Mouse (Mus musculus): ENCODE results near the gene Vmn1r18.
"Not testable (repeated sequence)": the region's sequence is repeated elsewhere in the genome, so short reads cannot be mapped to it uniquely, and the experiment has no call there.

The Vmn1r18 gene

GRCm38 (mm10) chr6:57395683-57396082 lies at the start of gene Vmn1r18:
Gene Vmn1r18, minus strand, starts transcription at chr6:57395783.
- CTCF ChIA-PET: no interaction called here

- CTCF ChIA-PET: no interaction called here
Observed at GRCm38 (mm10) chr6:57431196-57431595, 35.6 kb upstream of the Vmn1r18 start.

GRCm38 (mm10) chr6:57428630-57429029 lies 33.0 kb upstream of the Vmn1r18 start, which contains the start of gene Vmn1r20:
Gene Vmn1r20, plus strand, starts transcription at chr6:57428930.
- CTCF ChIA-PET: no interaction called here

GRCm38 (mm10) chr6:57403480-57403879 lies 7.9 kb upstream of the Vmn1r18 start, which contains the start of gene Vmn1r19:
Gene Vmn1r19, plus strand, starts transcription at chr6:57403780.
- CTCF ChIA-PET: not testable (repeated sequence)

- CTCF ChIA-PET: no interaction called here
Observed at GRCm38 (mm10) chr6:57367496-57367895, 28.1 kb downstream of the Vmn1r18 start.

- CTCF ChIA-PET: not testable (repeated sequence)
Observed at GRCm38 (mm10) chr6:57365866-57366265, 29.7 kb downstream of the Vmn1r18 start.

GRCm38 (mm10) chr6:57363627-57364026 lies 32.0 kb downstream of the Vmn1r18 start, which contains the start of gene Vmn1r17:
Gene Vmn1r17, minus strand, starts transcription at chr6:57363727.
- CTCF ChIA-PET: no interaction called here

- CTCF ChIA-PET: no interaction called here
Observed at GRCm38 (mm10) chr6:57356864-57357263, 38.7 kb downstream of the Vmn1r18 start.

GRCm38 (mm10) chr6:57329394-57329793 lies 66.2 kb downstream of the Vmn1r18 start, which contains the start of gene Vmn1r16:
Gene Vmn1r16, minus strand, starts transcription at chr6:57329494.
- CTCF ChIA-PET: no interaction called here
